Mouse (Mus musculus) CH12.LX (cell line): ENCODE results near the gene Myh13. TPM values are rescaled to one million over a fixed set of nuclear protein-coding genes. Genes with fewer than 3 reads are reported as not detected.

Source experiments
- DNase-seq: peaks from one replicate; pipeline ENCODE4 v3.0.0-alpha.2; 2013; ENCODE audit errors: extremely low read depth
- H3K27ac ChIP-seq: 2 replicates; pipeline ENCODE4 v1.5.1; 2012; ENCODE audit warnings: low read depth, mild to moderate bottlenecking, control low read depth, moderate library complexity; ENCODE audit not compliant: insufficient read depth
- H3K27me3 ChIP-seq: replicated peaks from 2 replicates; pipeline ENCODE3; 2012; ENCODE audit warnings: inconsistent platforms
- H3K36me3 ChIP-seq, 2 experiments: replicated peaks in 1 of 2; 2 replicates each; pipeline versions ENCODE3 to v1.6.1; 2012; ENCODE audit warnings: inconsistent platforms in 1 of 2, low read length in 1 of 2, mild to moderate bottlenecking in 1 of 2, mixed read lengths in 1 of 2, moderate library complexity in 1 of 2; ENCODE audit not compliant: control insufficient read depth in 1 of 2, insufficient read depth in 1 of 2
- H3K4me1 ChIP-seq, 2 experiments: 2 replicates each; pipeline ENCODE4 v1.6.1; 2012; ENCODE audit warnings: inconsistent platforms in 1 of 2, moderate library complexity in 1 of 2; ENCODE audit not compliant: insufficient read depth in 2 of 2, control insufficient read depth in 1 of 2
- H3K4me2 ChIP-seq: 2 replicates; pipeline ENCODE4 v1.6.1; 2012; ENCODE audit warnings: low read depth, mild to moderate bottlenecking, control low read depth; ENCODE audit not compliant: poor library complexity, insufficient read depth, severe bottlenecking
- H3K4me3 ChIP-seq, 3 experiments: fragments of 150-350 bp in 1 of 3; sonication (generic) in 1 of 3; replicated peaks in 1 of 3; 2 replicates each; pipeline versions ENCODE3 to v1.5.1; 2011 to 2012; ENCODE audit warnings: low read depth in 2 of 3, low read length in 2 of 3, mild to moderate bottlenecking in 2 of 3, moderate library complexity in 2 of 3, control low read depth in 1 of 3, improper control_type of control experiment in 1 of 3, inconsistent platforms in 1 of 3, mixed read lengths in 1 of 3; ENCODE audit not compliant: poor library complexity in 1 of 3
- H3K79me2 ChIP-seq: replicated peaks from 2 replicates; pipeline ENCODE4 v1.6.1; 2012; ENCODE audit warnings: mild to moderate bottlenecking, moderate library complexity; ENCODE audit not compliant: control insufficient read depth, poor library complexity, insufficient read depth, severe bottlenecking; ENCODE audit errors: extremely low read depth
- H3K9ac ChIP-seq: 2 replicates; pipeline ENCODE4 v1.6.1; 2012; ENCODE audit warnings: low read depth, mild to moderate bottlenecking, control low read depth, moderate library complexity; ENCODE audit not compliant: insufficient read depth
- H3K9me3 ChIP-seq: replicated peaks from 2 replicates; pipeline ENCODE3; 2012; ENCODE audit warnings: low read length, inconsistent platforms, mixed read lengths
- BHLHE40 ChIP-seq: IDR thresholded peaks from 2 replicates; pipeline ENCODE4 v1.6.1; 2011; ENCODE audit warnings: mild to moderate bottlenecking, low read depth, low read length, improper control_type of control experiment
- CTCF ChIP-seq, 2 experiments: IDR thresholded peaks in 1 of 2; conservative IDR thresholded peaks in 1 of 2; 2 replicates each; pipeline ENCODE4 v1.5.1; 2011 to 2012; ENCODE audit warnings: low read depth in 2 of 2, low read length in 2 of 2, improper control_type of control experiment in 1 of 2, inconsistent platforms in 1 of 2, mild to moderate bottlenecking in 1 of 2, moderate library complexity in 1 of 2
- E2F4 ChIP-seq: IDR thresholded peaks from 2 replicates; pipeline ENCODE4 v1.6.1; 2011; ENCODE audit warnings: low read depth, low read length, improper control_type of control experiment; ENCODE audit not compliant: insufficient replicate concordance
- EP300 ChIP-seq: IDR thresholded peaks from 2 replicates; pipeline ENCODE4 v1.6.1; 2011; ENCODE audit warnings: low read length, improper control_type of control experiment
- GABPA ChIP-seq: IDR thresholded peaks from 2 replicates; pipeline ENCODE4 v1.6.1; 2012; ENCODE audit warnings: low read depth, low read length, improper control_type of control experiment, inconsistent platforms; ENCODE audit not compliant: insufficient replicate concordance
- HCFC1 ChIP-seq: IDR thresholded peaks from 2 replicates; pipeline ENCODE4 v1.6.1; 2012; ENCODE audit warnings: low read depth, mild to moderate bottlenecking, inconsistent platforms, low read length, improper control_type of control experiment
- JUND ChIP-seq: conservative IDR thresholded peaks from 2 replicates; pipeline ENCODE4 v1.6.1; 2011; ENCODE audit warnings: low read depth, low read length, improper control_type of control experiment
- KAT2A ChIP-seq: IDR thresholded peaks from 2 replicates; pipeline ENCODE4 v1.6.1; 2012; ENCODE audit warnings: low read length, improper control_type of control experiment, inconsistent platforms; ENCODE audit not compliant: insufficient replicate concordance
- MAX ChIP-seq: IDR thresholded peaks from 2 replicates; pipeline ENCODE4 v1.6.1; 2011; ENCODE audit warnings: low read length, improper control_type of control experiment
- MEF2A ChIP-seq: IDR thresholded peaks from 2 replicates; pipeline ENCODE4 v1.6.1; 2014; ENCODE audit warnings: low read depth, mild to moderate bottlenecking, inconsistent platforms, low read length, improper control_type of control experiment, borderline replicate concordance
- NRF1 ChIP-seq: IDR thresholded peaks from 2 replicates; pipeline ENCODE4 v1.6.1; 2014; ENCODE audit warnings: low read depth, mild to moderate bottlenecking, inconsistent platforms, low read length, improper control_type of control experiment, moderate library complexity
- PAX5 ChIP-seq: IDR thresholded peaks from 2 replicates; pipeline ENCODE4 v1.6.1; 2012; ENCODE audit warnings: low read length, inconsistent platforms, mixed read lengths
- POLR2AphosphoS2 ChIP-seq: IDR thresholded peaks from 2 replicates; pipeline ENCODE4 v1.6.1; 2011; ENCODE audit warnings: low read depth, low read length, improper control_type of control experiment
- RAD21 ChIP-seq: IDR thresholded peaks from 2 replicates; pipeline ENCODE4 v1.6.1; 2011; ENCODE audit warnings: low read depth, mild to moderate bottlenecking, low read length, improper control_type of control experiment, moderate library complexity
- RCOR1 ChIP-seq: conservative IDR thresholded peaks from 2 replicates; pipeline ENCODE4 v1.6.1; 2012; ENCODE audit warnings: low read depth, mild to moderate bottlenecking, inconsistent platforms, low read length, improper control_type of control experiment
- SIN3A ChIP-seq: IDR thresholded peaks from 2 replicates; pipeline ENCODE4 v1.6.1; 2012; ENCODE audit warnings: low read length, improper control_type of control experiment, inconsistent platforms
- TCF12 ChIP-seq: IDR thresholded peaks from 2 replicates; pipeline ENCODE4 v1.6.1; 2014; ENCODE audit warnings: low read depth, mild to moderate bottlenecking, inconsistent platforms, low read length, improper control_type of control experiment
- UBTF ChIP-seq: IDR thresholded peaks from 2 replicates; pipeline ENCODE4 v1.6.1; 2012; ENCODE audit warnings: low read depth, mild to moderate bottlenecking, inconsistent platforms, low read length, improper control_type of control experiment, moderate library complexity
- USF2 ChIP-seq: conservative IDR thresholded peaks from 2 replicates; pipeline ENCODE4 v1.6.1; 2011; ENCODE audit warnings: low read depth, low read length, improper control_type of control experiment
- ZMIZ1 ChIP-seq: IDR thresholded peaks from 2 replicates; pipeline ENCODE4 v1.6.1; 2012; ENCODE audit warnings: low read depth, mild to moderate bottlenecking, inconsistent platforms, low read length, improper control_type of control experiment
- dilution Hi-C: fragments of 300-500 bp; cut with MboI; formaldehyde crosslinking; loops from 2 replicates; pipeline ENCODE4 v1.14.3; 2020; ENCODE audit warnings: low sequenced_read_pairs; ENCODE audit not compliant: extremely low pct_unique_long_range_greater_than_20kb, extremely low pct_ligation_motif_present
- in situ Hi-C: fragments of 300-500 bp; cut with MboI; formaldehyde crosslinking; loops from 3 replicates; pipeline ENCODE4 v1.14.3; 2019; ENCODE audit warnings: low sequenced_read_pairs, low pct_ligation_motif_present, low pct_unique_long_range_greater_than_20kb, mixed read lengths
- polyA plus RNA-seq: library from polyadenylated mRNA; unstranded; fragments of >175 nt; gene quantifications from 2 replicates; pipeline ENCODE4 v1.2.1, GENCODE M21; 2012; ENCODE audit warnings: low read depth; ENCODE audit not compliant: insufficient read length
- total RNA-seq, 2 experiments: library from RNA; depleted of rRNA; stranded (reverse); fragments of 300-350 nt in 1 of 2; fragments of >200 nt in 1 of 2; gene quantifications; 2 replicates each; pipeline ENCODE4 v1.2.3; 2012 to 2014

The Myh13 gene
- total and polyA plus RNA-seq, 3 experiments, result 1.1 to 2.4 (median 2.1) TPM

DNA sequence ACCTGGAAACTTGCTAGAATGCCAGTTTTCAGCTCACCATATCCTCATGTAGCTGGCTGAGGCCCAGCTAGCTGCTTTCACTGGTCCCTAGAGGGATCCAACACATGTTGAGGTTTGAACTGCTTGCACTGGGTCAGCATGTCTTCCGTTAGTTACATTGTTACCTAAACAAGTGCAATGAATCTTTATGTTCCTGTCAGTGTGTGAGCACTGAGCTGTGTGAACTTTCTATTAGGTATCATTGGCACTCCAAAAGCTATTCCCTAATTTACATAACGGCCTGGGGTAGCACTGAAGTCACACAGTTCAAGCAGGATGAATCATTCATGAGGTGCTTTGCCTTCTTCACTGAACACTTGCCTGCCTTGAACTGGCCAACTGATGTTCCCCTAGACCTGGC, 5.1 kb downstream of the Myh13 start (continued):
- TF ChIP-seq BHLHE40 (peak; percentile 62), E2F4 (no peak), ZMIZ1 (no peak), MAX (no peak), TCF12 (peak; percentile 24; the same call in 1 of the 2 replicates), USF2 (no peak), CTCF (conservative IDR thresholded peaks at IDR 0.05 in 1 of 2, IDR thresholded peaks at IDR 0.05 in 1 of 2; ENCODE audit: low read depth in 2 of 2, low read length in 2 of 2) (no peak), JUND (no peak)
- TF ChIP-seq, all 38 proteins: peak for 12

DNA sequence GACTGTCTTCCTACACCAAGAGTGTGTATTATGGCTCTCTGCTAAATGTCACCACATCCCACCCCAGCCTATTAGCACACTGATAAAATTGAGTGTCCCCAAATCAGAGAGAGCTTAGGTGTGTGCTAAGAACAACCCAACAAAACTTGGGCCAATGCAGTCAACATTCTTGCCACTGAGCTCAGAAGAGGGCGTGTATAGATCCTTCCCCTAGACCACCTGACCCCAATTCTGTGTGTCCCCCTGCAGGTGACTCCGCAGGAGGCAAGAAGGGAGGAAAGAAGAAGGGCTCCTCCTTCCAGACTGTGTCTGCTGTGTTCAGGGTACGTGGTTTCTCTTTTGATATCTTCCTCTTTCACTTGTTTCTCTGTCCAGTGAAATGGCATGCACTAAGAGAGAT, 23.1 kb downstream of the Myh13 start:
- H3K4me3 ChIP-seq, result no peak overlapping the region
- dilution Hi-C loops (no loop called here), in situ Hi-C loops (loop anchor here (10.0 to 25.0 kb wide), 2 partner anchors 320 to 432 kb away; partner anchors contain the start of genes Pirt and Tmem220)

DNA sequence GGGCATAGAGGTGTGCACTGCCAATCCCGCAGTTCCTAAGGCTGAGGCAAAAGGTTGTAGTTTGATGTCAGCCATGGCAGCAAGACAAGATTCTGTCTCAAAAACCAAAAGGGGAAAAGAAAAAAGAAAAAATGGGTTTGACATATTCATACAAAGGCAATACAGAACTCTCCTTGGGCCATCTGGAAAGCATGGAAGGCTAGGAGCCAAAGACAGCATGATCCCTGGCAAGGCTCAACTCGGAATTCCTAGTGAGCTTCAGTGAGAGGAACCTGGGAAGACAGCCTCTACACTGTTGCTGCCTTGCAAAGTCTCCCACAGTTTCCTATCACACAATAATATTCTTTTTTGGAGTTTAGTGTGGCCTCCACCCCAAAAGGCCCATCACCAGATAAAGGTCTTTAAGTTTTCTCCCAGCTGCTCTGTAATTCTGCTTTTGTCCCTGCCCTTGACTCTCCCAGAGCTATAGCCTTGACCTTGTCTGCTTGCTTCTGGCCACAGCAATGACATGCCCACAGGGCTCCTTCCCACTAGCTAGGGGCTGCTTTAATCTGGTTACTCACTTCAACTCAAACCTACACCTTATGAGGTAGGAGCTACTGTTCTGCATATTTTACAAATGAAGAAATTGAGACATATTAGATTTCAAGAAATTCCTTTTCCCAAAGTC, 23.9 kb downstream of the Myh13 start:
- Histone ChIP-seq H3K9ac (no peak overlapping the region), H3K27ac (no peak overlapping the region), H3K4me3 (no peak overlapping the region), H3K4me1 (peaks cover 0 to 6% of the 10 kb centered on the region in 2 experiments; a peak in 1 of 4 replicates), H3K9me3 (no peaks in the 10 kb centered on the region), H3K4me2 (no peak overlapping the region), H3K79me2 (no peaks in the 10 kb centered on the region), H3K27me3 (no peaks in the 10 kb centered on the region), H3K36me3 (no peaks in the 10 kb centered on the region)
- DNase-seq, result no peak
- TF ChIP-seq JUND (no peak), MEF2A (no peak), RCOR1 (no peak), RAD21 (no peak), EP300 (no peak), PAX5 (no peak), UBTF (no peak), CTCF (conservative IDR thresholded peaks at IDR 0.05 in 1 of 2, IDR thresholded peaks at IDR 0.05 in 1 of 2; ENCODE audit: low read depth in 2 of 2, low read length in 2 of 2) (no peak), ZMIZ1 (no peak), HCFC1 (no peak), POLR2AphosphoS2 (no peak), KAT2A (no peak), GABPA (no peak)
- in situ Hi-C loops (loop anchor here (10.0 to 25.0 kb wide), 2 partner anchors 321 to 433 kb away; partner anchors contain the start of genes Pirt and Tmem220), dilution Hi-C loops (no loop called here)

More for the DNA sequence above, 23.1 kb downstream of the Myh13 start:
- Histone ChIP-seq H3K9me3 (no peaks in the 10 kb centered on the region), H3K36me3 (no peaks in the 10 kb centered on the region), H3K4me1 (peaks cover 0 to 6% of the 10 kb centered on the region in 2 experiments; a peak in 1 of 4 replicates), H3K27ac (no peak overlapping the region), H3K9ac (no peak overlapping the region), H3K4me2 (no peak overlapping the region), H3K27me3 (no peaks in the 10 kb centered on the region), H3K79me2 (no peaks in the 10 kb centered on the region)
- no peak for DNase-seq
- TF ChIP-seq CTCF (conservative IDR thresholded peaks at IDR 0.05 in 1 of 2, IDR thresholded peaks at IDR 0.05 in 1 of 2; ENCODE audit: low read depth in 2 of 2, low read length in 2 of 2) (peak in 1 of 2 experiments; percentile 41; a peak in 2 of 4 replicates), SIN3A (no peak), NRF1 (no peak)
